Mouse (Mus musculus): ENCODE measurements around the gene Sept4.

DNA sequence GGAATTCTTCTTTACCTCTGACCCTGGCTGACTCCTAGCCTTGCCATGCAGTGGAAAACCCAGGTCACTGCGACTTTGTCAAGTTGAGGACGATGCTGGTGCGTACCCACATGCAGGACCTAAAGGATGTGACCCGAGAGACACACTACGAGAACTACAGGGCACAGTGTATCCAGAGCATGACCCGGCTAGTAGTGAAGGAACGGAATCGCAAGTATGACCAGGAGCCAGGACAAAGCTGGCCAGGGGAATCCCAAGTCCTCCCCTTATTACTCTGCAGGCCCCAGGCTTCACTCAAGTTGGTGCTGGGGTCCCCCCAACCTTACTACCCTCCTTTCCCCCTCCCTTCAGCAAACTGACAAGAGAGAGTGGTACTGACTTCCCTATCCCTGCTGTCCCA lies 20.9 kb downstream of the Sept4 start:
- TF ChIP-seq CTCF (IDR thresholded peaks at IDR 0.05; ENCODE audit: low read depth) (no peak), EP300 (IDR thresholded peaks at IDR 0.05; ENCODE audit: low read depth) (no peak)
